Mouse (Mus musculus) liver, embryonic 15.5 days (tissue): ENCODE measurements at regions not wholly inside any gene's neighbourhood (a gene's known extent, or its start where the extent isn't known, plus 50 kb on each side); places are given as distances from the start of the nearest gene placed in this dataset.

Experiments used
- ATAC-seq: fragments of 200-750 bp; cut with Nextera tagmentation; 2 replicates; pipeline ENCODE4 v1.8.0; 2017; ENCODE audit warnings: moderate number of reproducible peaks, mild to moderate bottlenecking, moderate library complexity; ENCODE audit not compliant: insufficient read depth
- H3K27ac ChIP-seq: fragments of 300-500 bp; sonication (generic); replicated peaks from 2 replicates; pipeline ENCODE4 v1.5.1; 2015; ENCODE audit warnings: mild to moderate bottlenecking, inconsistent platforms
- H3K27me3 ChIP-seq: fragments of 300-500 bp; sonication (generic); 2 replicates; pipeline ENCODE4 v1.6.1; 2015; ENCODE audit warnings: mild to moderate bottlenecking, inconsistent platforms
- H3K36me3 ChIP-seq: fragments of 300-500 bp; sonication (generic); replicated peaks from 2 replicates; pipeline ENCODE4 v1.6.1; 2015; ENCODE audit warnings: moderate library complexity, mild to moderate bottlenecking, inconsistent platforms
- H3K4me1 ChIP-seq: fragments of 300-500 bp; sonication (generic); replicated peaks from 2 replicates; pipeline ENCODE4 v1.6.1; 2015; ENCODE audit warnings: inconsistent platforms
- H3K4me2 ChIP-seq: fragments of 300-500 bp; sonication (generic); 2 replicates; pipeline ENCODE4 v1.6.1; 2015; ENCODE audit warnings: moderate library complexity, mild to moderate bottlenecking, inconsistent platforms
- H3K4me3 ChIP-seq: fragments of 300-500 bp; sonication (generic); replicated peaks from 2 replicates; pipeline ENCODE4 v1.5.1; 2015; ENCODE audit warnings: mild to moderate bottlenecking, inconsistent platforms
- H3K9ac ChIP-seq: fragments of 300-500 bp; sonication (generic); 2 replicates; pipeline ENCODE4 v1.6.1; 2015; ENCODE audit warnings: moderate library complexity, mild to moderate bottlenecking, inconsistent platforms
- H3K9me3 ChIP-seq: fragments of 300-500 bp; sonication (generic); replicated peaks from 2 replicates; pipeline ENCODE4 v1.6.1; 2016; ENCODE audit warnings: inconsistent platforms
- WGBS: fragments of 180-500 bp; shearing (Covaris S2); methylation state at CpG from one replicate; pipeline ENCODE4 v1.1.7; 2015; ENCODE audit warnings: mixed read lengths; ENCODE audit not compliant: insufficient replicate concordance; 5-methylcytosine and 5-hydroxymethylcytosine counted together

DNA sequence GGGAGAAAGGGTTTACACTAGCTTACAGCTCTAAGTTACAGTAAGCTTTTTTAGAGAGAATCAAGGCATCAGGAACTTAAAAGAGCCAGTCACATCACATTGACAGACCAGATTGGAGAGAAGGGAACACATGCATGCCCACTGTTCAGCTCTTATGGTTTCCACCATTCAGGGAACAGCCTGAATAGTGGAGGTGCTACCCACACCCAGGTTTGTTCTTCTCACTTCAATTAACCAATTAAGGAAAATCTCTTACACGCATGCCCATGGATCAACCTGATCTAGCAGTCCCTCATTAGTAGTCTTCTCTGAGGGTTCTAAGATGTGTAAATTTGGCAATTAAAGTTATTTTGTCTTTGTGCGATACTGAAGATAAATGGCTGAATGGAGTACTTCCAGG lies 419.2 kb upstream of the Tusc1 start:
- Histone ChIP-seq H3K27me3 (no peaks in the 10 kb centered on the region), H3K9ac (no peak overlapping the region), H3K4me3 (no peak overlapping the region), H3K36me3 (no peaks in the 10 kb centered on the region), H3K9me3 (no peaks in the 10 kb centered on the region), H3K27ac (no peak overlapping the region), H3K4me2 (no peak overlapping the region), H3K4me1 (no peaks in the 10 kb centered on the region)
- ATAC-seq = no peak
- WGBS = 71% methylated on average over 2 of the region's 2 CpGs

DNA sequence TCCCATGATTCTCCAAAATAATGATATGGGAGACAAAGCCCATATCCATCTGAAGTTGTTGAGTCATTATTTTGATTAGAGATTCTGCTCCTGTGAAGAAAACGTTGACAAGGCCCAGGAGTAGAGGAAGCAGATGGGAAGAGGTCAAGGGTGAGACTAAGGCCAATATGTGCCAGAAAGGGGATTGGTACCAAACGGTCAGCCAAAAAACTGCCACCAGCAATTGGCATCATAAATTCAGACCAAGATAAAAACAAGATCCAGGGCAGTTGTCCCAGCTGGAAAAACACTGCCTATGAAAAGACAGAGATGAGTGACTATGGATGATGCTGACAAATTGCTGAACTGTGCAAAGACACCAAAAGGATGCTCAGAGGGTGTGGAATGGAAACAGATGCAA lies 411.0 kb upstream of the Tusc1 start:
- 49% methylated on average over 2 of the region's 2 CpGs for WGBS
- H3K4me3 ChIP-seq = no peak overlapping the region
- no peak overlapping the region for H3K27ac ChIP-seq
- H3K9ac ChIP-seq = no peak overlapping the region
- no peaks in the 10 kb centered on the region for H3K4me1 ChIP-seq
- H3K27me3 ChIP-seq = no peaks in the 10 kb centered on the region
- no peaks in the 10 kb centered on the region for H3K36me3 ChIP-seq
- H3K4me2 ChIP-seq = no peak overlapping the region
- no peaks in the 10 kb centered on the region for H3K9me3 ChIP-seq
- ATAC-seq = no peak

GRCm38 (mm10) chr4:93713711-93714110 lies 378.4 kb upstream of the Tusc1 start:
- no peaks in the 10 kb centered on the region for H3K36me3 ChIP-seq
- no peak overlapping the region for H3K27ac ChIP-seq
- H3K27me3 ChIP-seq = no peaks in the 10 kb centered on the region
- H3K4me1 ChIP-seq = no peaks in the 10 kb centered on the region
- no peak overlapping the region for H3K4me2 ChIP-seq
- H3K9me3 ChIP-seq = no peaks in the 10 kb centered on the region
- no peak overlapping the region for H3K4me3 ChIP-seq
- no peak overlapping the region for H3K9ac ChIP-seq
- no peak for ATAC-seq
- WGBS = 57% methylated on average over 3 of the region's 3 CpGs

DNA sequence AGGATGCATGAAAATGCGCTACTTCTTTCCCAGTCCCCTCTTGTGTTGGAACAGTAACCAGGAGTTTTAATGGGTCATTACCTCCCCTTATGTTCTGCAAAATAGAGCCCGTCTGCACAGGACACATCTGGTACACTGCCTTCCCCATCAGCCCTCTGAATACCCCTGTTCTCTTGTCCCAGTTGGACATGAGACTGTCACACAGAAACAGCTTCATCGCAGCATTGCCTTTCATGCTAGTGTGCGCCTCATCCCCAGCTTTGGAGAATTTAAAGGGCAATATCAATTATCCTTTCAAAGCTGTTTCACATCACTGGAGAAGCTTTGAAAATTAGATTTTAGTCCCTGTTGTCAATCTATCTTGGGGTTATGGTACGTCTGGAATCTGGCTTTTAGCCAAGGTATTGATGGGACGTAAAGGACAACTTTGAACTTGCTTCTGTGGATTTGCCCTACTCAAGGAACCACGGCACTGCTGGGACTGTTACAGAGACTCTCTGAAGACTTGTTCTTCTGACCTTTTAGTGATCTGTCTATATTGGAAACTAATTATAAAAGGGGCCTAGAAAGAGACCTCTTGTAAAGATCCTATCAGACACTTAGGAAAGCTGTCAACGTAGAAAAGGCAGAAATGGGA lies 341.2 kb upstream of the Tusc1 start:
- Histone ChIP-seq H3K27me3 (no peaks in the 10 kb centered on the region), H3K36me3 (no peaks in the 10 kb centered on the region), H3K4me3 (no peak overlapping the region), H3K27ac (no peak overlapping the region), H3K9me3 (no peaks in the 10 kb centered on the region), H3K4me2 (no peak overlapping the region), H3K4me1 (no peaks in the 10 kb centered on the region), H3K9ac (no peak overlapping the region)
- WGBS = 71% methylated on average over 8 of the region's 8 CpGs
- ATAC-seq = no peak

DNA sequence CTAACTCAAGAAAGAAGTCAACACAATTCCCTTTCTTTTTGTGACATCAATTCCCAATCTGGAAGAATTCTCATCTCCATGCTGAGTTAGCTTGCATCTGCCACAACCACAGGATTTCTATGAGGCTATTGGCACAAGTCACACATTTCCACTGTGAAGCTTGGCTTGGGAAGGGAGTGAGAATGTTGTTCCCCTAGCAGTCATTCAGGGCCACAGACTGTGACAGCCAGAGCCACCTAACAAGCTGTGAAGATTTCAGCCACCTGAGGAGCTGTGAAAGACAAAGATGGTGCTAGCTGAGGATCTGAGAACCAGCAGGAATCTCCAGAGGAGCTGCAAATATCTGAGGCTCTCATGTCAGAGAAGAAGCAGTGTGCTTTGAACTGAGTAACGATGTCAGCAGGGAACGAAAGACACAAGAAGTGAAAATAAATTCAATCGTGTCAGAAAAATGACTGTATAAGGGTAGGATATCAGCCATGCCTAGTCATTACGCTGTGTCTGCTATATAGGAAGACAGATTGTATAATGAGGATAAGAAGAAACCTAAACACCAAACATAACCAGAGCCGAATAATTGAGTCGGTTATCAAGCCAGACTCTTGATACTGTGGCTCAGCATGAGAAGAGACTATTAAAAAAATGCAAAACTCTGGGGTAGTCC lies 340.6 kb upstream of the Tusc1 start:
- H3K4me2 ChIP-seq = no peak overlapping the region
- no peaks in the 10 kb centered on the region for H3K9me3 ChIP-seq
- ATAC-seq = no peak
- H3K9ac ChIP-seq = no peak overlapping the region
- H3K36me3 ChIP-seq = no peaks in the 10 kb centered on the region
- H3K4me1 ChIP-seq = no peaks in the 10 kb centered on the region
- H3K4me3 ChIP-seq = no peak overlapping the region
- H3K27ac ChIP-seq = no peak overlapping the region
- WGBS = 72% methylated on average over 6 of the region's 6 CpGs
- H3K27me3 ChIP-seq = no peaks in the 10 kb centered on the region

GRCm38 (mm10) chr4:93669050-93669449 lies 333.7 kb upstream of the Tusc1 start:
- H3K9me3 ChIP-seq = no peaks in the 10 kb centered on the region
- H3K27me3 ChIP-seq = no peaks in the 10 kb centered on the region
- no peak overlapping the region for H3K4me3 ChIP-seq
- no peaks in the 10 kb centered on the region for H3K4me1 ChIP-seq
- no peak overlapping the region for H3K4me2 ChIP-seq
- H3K36me3 ChIP-seq = no peaks in the 10 kb centered on the region
- H3K9ac ChIP-seq = no peak overlapping the region
- no peak for ATAC-seq
- H3K27ac ChIP-seq = no peak overlapping the region

- H3K9ac ChIP-seq = no peak overlapping the region
- H3K4me3 ChIP-seq = no peak overlapping the region
- H3K27ac ChIP-seq = no peak overlapping the region
- no peaks in the 10 kb centered on the region for H3K36me3 ChIP-seq
- ATAC-seq = no peak
- 45% methylated on average over 1 of the region's 1 CpGs for WGBS
- H3K9me3 ChIP-seq = no peaks in the 10 kb centered on the region
- H3K4me2 ChIP-seq = no peak overlapping the region
- no peaks in the 10 kb centered on the region for H3K27me3 ChIP-seq
- no peaks in the 10 kb centered on the region for H3K4me1 ChIP-seq
Measured at GRCm38 (mm10) chr4:93664293-93664692, 329.0 kb upstream of the Tusc1 start.

GRCm38 (mm10) chr4:93638207-93638606 lies 302.9 kb upstream of the Tusc1 start:
- H3K27me3 ChIP-seq = no peaks in the 10 kb centered on the region
- no peaks in the 10 kb centered on the region for H3K36me3 ChIP-seq
- peak; percentile 51 for ATAC-seq
- 48% methylated on average over 1 of the region's 1 CpGs for WGBS
- no peak overlapping the region for H3K4me3 ChIP-seq
- no peaks in the 10 kb centered on the region for H3K9me3 ChIP-seq
- no peak overlapping the region for H3K9ac ChIP-seq
- H3K4me2 ChIP-seq = no peak overlapping the region
- H3K27ac ChIP-seq = no peak overlapping the region
- H3K4me1 ChIP-seq = peaks cover 6% of the 10 kb centered on the region; the same call in 1 of the 2 replicates

GRCm38 (mm10) chr4:93598474-93598873 lies 263.2 kb upstream of the Tusc1 start:
- ATAC-seq = no peak
- H3K36me3 ChIP-seq = no peaks in the 10 kb centered on the region
- H3K9ac ChIP-seq = no peak overlapping the region
- H3K4me3 ChIP-seq = no peak overlapping the region
- H3K9me3 ChIP-seq = no peaks in the 10 kb centered on the region
- WGBS = 61% methylated on average over 1 of the region's 1 CpGs
- H3K27me3 ChIP-seq = no peaks in the 10 kb centered on the region
- no peak overlapping the region for H3K27ac ChIP-seq
- no peaks in the 10 kb centered on the region for H3K4me1 ChIP-seq
- no peak overlapping the region for H3K4me2 ChIP-seq

DNA sequence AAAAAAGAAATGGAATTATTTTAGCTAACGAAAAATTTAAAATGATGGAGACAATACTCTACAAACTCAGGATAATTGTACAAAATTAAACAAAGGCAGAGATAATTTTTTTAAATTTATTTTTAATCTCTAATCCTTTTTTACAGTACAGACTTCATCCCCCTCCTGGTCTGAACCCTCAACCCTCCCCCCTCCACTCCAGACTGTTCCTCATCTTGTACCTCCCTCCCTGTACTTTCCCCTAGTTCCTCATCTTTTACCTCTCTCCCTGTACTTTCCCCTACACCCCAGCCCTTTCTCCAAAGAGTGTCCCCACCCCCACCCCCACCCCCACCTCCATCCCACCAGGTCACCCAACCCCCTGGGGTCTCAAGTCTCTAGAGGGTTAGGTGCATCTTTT lies 249.0 kb upstream of the Tusc1 start:
- ATAC-seq = 0 out of 2 replicates have a peak, but pooled peaks have one; percentile 22
- H3K9me3 ChIP-seq = no peaks in the 10 kb centered on the region
- H3K36me3 ChIP-seq = no peaks in the 10 kb centered on the region
- no peaks in the 10 kb centered on the region for H3K27me3 ChIP-seq
- peak overlapping the region; percentile 64 for H3K4me2 ChIP-seq
- 39% methylated on average over 1 of the region's 1 CpGs for WGBS
- H3K4me1 ChIP-seq = peaks cover 38% of the 10 kb centered on the region
- H3K9ac ChIP-seq = peak overlapping the region; percentile 21; the same call in 1 of the 2 replicates
- H3K4me3 ChIP-seq = no peak overlapping the region
- peak overlapping the region; percentile 94 for H3K27ac ChIP-seq

DNA sequence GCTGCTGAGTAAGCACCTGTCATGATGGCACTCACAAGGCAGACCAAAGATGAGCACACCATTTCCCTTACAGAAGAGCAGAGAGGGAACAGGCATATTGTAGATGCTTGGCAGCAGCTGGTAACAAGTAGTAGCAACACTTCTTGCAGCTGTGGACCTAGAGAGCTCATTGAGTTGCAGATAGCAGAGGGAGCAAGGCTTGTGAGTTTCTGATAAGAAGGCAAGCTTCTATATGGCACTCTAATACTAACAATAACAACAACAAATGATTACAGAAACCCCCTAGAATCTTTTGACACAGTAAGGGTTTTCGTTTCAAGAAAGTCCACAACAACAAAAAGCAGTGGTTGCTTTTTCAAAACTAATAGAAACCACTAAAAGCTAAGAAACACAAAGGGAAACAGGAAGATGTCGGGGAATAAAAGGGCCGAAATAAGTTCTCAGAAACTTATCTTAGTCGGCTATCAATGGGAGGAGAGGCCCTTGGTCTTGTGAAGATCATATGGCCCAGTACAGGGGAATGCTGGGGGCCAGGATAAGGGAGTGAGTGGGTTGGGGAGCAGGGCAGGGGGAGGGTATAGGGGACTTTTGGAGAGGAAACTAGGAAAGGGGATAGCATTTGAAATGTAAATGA lies 248.5 kb upstream of the Tusc1 start:
- WGBS = 15% methylated on average over 4 of the region's 4 CpGs
- ATAC-seq = peak; percentile 98
- peaks cover 42% of the 10 kb centered on the region for H3K4me1 ChIP-seq
- no peaks in the 10 kb centered on the region for H3K36me3 ChIP-seq
- H3K4me3 ChIP-seq = peak overlapping the region; percentile 30
- H3K9ac ChIP-seq = 0 out of 2 replicates have a peak overlapping the region, but pooled peaks have one; percentile 18
- H3K27me3 ChIP-seq = no peaks in the 10 kb centered on the region
- no peaks in the 10 kb centered on the region for H3K9me3 ChIP-seq
- H3K4me2 ChIP-seq = peak overlapping the region; percentile 64
- peak overlapping the region; percentile 94 for H3K27ac ChIP-seq
